Mouse (Mus musculus) heart, adult 2 months (tissue): ENCODE measurements around the gene Slc22a6. TPM values are rescaled to one million over a fixed set of nuclear protein-coding genes. Genes with fewer than 3 reads are reported as not detected.
A peak's percentile ranks its signal among the peaks of the same experiment; 100 is the strongest.

Experiments used
- DNase-seq, 2 experiments: peaks; one replicate each; pipeline ENCODE4 v3.0.0; 2021
- H3K27ac ChIP-seq: fragments of 200-600 bp; 2 replicates; pipeline ENCODE4 v1.8.1; 2022
- H3K27me3 ChIP-seq: fragments of 200-500 bp; 2 replicates; pipeline ENCODE4 v1.6.1; 2012; ENCODE audit warnings: mild to moderate bottlenecking, low read length, inconsistent platforms, mixed read lengths; ENCODE audit not compliant: control insufficient read depth, insufficient read depth
- H3K36me3 ChIP-seq: fragments of 200-500 bp; 2 replicates; pipeline ENCODE4 v1.6.1; 2012; ENCODE audit warnings: low read length, inconsistent platforms; ENCODE audit not compliant: control insufficient read depth, insufficient read depth
- H3K4me1 ChIP-seq: fragments of 200-500 bp; 2 replicates; pipeline ENCODE4 v1.6.1; 2011; ENCODE audit warnings: low read length; ENCODE audit not compliant: control insufficient read depth, insufficient read depth
- H3K4me3 ChIP-seq: fragments of 200-600 bp; 2 replicates; pipeline ENCODE4 v1.8.1; 2022
- H3K79me2 ChIP-seq: fragments of 200-500 bp; replicated peaks from 2 replicates; pipeline ENCODE4 v1.6.1; 2012; ENCODE audit warnings: mild to moderate bottlenecking, inconsistent platforms, low read length, moderate library complexity, mixed read lengths; ENCODE audit not compliant: control insufficient read depth, insufficient read depth
- H3K9ac ChIP-seq: fragments of 200-500 bp; 2 replicates; pipeline ENCODE4 v1.6.1; 2012; ENCODE audit warnings: low read depth, mild to moderate bottlenecking, control low read depth, inconsistent platforms, low read length, mixed read lengths
- CTCF ChIP-seq: fragments of 200-600 bp; IDR thresholded peaks from 2 replicates; pipeline ENCODE4 v1.8.1; 2022; ENCODE audit warnings: antibody characterized with exemption, mild to moderate bottlenecking, moderate library complexity
- EP300 ChIP-seq: fragments of 200-500 bp; IDR thresholded peaks from 2 replicates; pipeline ENCODE4 v1.6.1; 2011; ENCODE audit warnings: low read depth, low read length, control low read depth; ENCODE audit not compliant: insufficient read depth
- POLR2A ChIP-seq: fragments of 200-500 bp; IDR thresholded peaks from 2 replicates; pipeline ENCODE4 v1.6.1; 2011; ENCODE audit warnings: mild to moderate bottlenecking, low read depth, low read length, control low read depth; ENCODE audit not compliant: insufficient read depth
- WGBS: fragments of 180-500 bp; shearing (Covaris S2); methylation state at CpG from one replicate; pipeline ENCODE4 v1.1.7; 2018; 5-methylcytosine and 5-hydroxymethylcytosine counted together
- intact Hi-C: fragments of 180-260 bp; cut with DNase I; formaldehyde crosslinking; loops from one replicate; pipeline ENCODE4 v1.15.1; 2025
- polyA plus RNA-seq: library from polyadenylated mRNA; depleted of rRNA; stranded (reverse); fragments of >200 nt; gene quantifications from 2 replicates; pipeline ENCODE4 v1.2.3, GENCODE M21; 2012
- total RNA-seq, 2 experiments: library from RNA; stranded (reverse); gene quantifications; 2 replicates each; pipeline ENCODE4 v1.2.3; 2021

Slc22a6 gene
- total and polyA plus RNA-seq, 3 experiments, result not detected

- Histone ChIP-seq H3K27me3 (no peaks in the 10 kb centered on the region), H3K4me3 (no peak overlapping the region), H3K27ac (no peak overlapping the region), H3K36me3 (no peaks in the 10 kb centered on the region), H3K9ac (no peak overlapping the region), H3K4me1 (no peaks in the 10 kb centered on the region), H3K79me2 (no peaks in the 10 kb centered on the region)
- 25% methylated on average over 5 of the region's 5 CpGs for WGBS
- intact Hi-C loops, result no loop called here
- TF ChIP-seq POLR2A (no peak), EP300 (no peak), CTCF (no peak)
- DNase-seq, result no peak
Measured at GRCm38 (mm10) chr19:8642086-8642485, 24.2 kb downstream of the Slc22a6 start.

DNA sequence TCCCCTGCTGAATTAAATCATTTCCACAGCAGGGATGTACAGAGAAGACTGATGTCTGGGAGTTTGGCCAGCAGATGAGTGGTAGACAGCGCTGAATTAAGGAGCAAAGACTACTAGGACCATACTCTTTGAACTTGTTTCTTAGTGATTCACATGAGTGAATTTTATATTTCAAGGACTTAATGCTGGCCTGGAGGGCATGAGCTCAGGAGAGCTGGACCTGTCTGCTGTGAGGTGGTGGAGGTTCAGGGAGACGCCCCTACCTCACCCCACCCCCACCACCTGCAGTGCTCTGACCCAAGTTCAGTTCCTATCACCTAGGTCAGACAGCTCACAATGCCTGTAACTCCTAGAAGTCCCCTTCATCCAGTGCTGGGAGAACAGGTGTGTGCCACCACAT lies 28.6 kb downstream of the Slc22a6 start:
- intact Hi-C loops, result no loop called here
- H3K4me1 ChIP-seq, result no peaks in the 10 kb centered on the region
- 76% methylated on average over 2 of the region's 2 CpGs for WGBS

DNA sequence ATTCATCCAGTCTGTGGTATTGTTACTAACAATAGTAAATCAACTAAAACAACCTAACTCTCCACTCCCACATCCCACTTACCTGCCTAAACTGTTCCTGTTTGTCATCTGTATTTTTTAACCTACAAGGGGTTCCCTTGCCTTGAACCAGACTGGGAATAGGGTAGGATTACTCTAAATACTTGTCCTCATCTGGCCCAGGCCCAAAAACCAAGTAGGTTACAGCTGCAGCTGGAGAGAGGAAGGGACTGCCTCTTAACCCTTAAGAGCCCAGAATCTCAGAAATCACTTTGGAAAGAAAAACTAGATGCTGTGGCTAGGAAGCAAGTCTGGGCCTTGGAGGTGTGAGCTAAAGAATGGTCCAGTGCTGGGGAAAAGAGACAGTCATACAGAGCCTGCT lies 38.0 kb downstream of the Slc22a6 start:
- no peak for DNase-seq
- no peaks in the 10 kb centered on the region for H3K79me2 ChIP-seq
- no peak overlapping the region for H3K4me3 ChIP-seq
- TF ChIP-seq CTCF (no peak), EP300 (no peak), POLR2A (no peak)
- H3K36me3 ChIP-seq, result no peaks in the 10 kb centered on the region
- no peaks in the 10 kb centered on the region; the same call in 1 of the 2 replicates for H3K27me3 ChIP-seq
- intact Hi-C loops, result no loop called here
- H3K27ac ChIP-seq, result peak overlapping the region; percentile 72
- peaks cover 2% of the 10 kb centered on the region; the same call in 1 of the 2 replicates for H3K4me1 ChIP-seq
- H3K9ac ChIP-seq, result no peak overlapping the region

More for the DNA sequence above, 28.6 kb downstream of the Slc22a6 start:
- no peak for DNase-seq
- H3K4me3 ChIP-seq, result no peak overlapping the region
- no peak overlapping the region for H3K9ac ChIP-seq
- H3K27ac ChIP-seq, result no peak overlapping the region
- no peak for TF ChIP-seq EP300
- no peak for TF ChIP-seq CTCF
- no peak for TF ChIP-seq POLR2A
- H3K36me3 ChIP-seq, result no peaks in the 10 kb centered on the region
- no peaks in the 10 kb centered on the region for H3K27me3 ChIP-seq
- H3K79me2 ChIP-seq, result no peaks in the 10 kb centered on the region

DNA sequence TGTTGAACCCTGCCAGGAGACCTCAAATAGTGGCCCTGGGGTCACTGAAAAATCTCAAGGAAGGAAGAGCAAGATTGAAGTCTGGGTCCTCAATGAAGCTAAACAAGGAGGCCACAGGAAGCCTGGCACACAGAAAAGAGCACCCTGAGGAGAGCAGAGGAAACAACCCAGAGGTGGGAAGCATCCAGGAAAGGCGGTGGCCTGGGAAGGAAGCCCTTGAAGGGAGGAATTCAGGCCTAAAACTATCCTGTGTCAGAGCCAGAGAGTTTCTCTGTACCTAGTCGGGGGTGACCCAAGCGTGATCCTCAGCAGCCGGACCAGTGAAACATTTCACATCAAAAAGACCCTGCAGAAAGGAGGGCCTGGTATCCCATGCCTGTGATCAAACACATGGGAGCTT lies 38.5 kb downstream of the Slc22a6 start:
- Histone ChIP-seq H3K9ac (no peak overlapping the region), H3K4me1 (peaks cover 2% of the 10 kb centered on the region; the same call in 1 of the 2 replicates), H3K27ac (peak overlapping the region; percentile 72), H3K79me2 (no peaks in the 10 kb centered on the region), H3K36me3 (no peaks in the 10 kb centered on the region), H3K4me3 (no peak overlapping the region), H3K27me3 (no peaks in the 10 kb centered on the region; the same call in 1 of the 2 replicates)
- intact Hi-C loops, result no loop called here
- no peak for TF ChIP-seq POLR2A
- no peak for TF ChIP-seq CTCF
- no peak for TF ChIP-seq EP300
- DNase-seq, result peak; percentile 26 to 35
- 41% methylated on average over 4 of the region's 4 CpGs for WGBS

DNA sequence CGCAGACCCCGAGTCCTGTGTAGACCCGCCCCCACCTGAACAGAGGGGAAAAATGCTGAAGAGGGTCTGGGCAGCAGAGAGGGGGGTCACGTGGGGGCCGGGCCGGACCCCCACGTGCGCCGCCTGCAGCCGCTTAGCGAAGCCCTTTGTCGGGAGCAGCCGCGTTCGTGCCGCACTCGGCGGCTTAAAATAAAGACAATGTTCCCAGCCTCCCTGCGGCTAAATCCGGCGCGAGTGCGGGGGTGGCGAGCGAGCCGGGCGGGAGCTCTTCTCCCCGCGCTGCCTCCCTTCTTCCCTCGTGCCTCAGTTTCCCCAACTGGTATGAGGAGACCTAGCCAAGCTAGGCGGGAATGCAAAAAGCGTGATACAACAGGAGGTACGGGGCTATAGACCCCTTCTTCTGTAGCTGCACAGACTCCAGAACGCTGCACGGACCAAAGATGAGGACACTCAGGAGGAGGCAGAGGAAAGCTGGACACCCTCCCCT lies 44.0 kb downstream of the Slc22a6 start:
- H3K4me1 ChIP-seq, result no peaks in the 10 kb centered on the region
- TF ChIP-seq CTCF (no peak), POLR2A (no peak), EP300 (no peak)
- peak overlapping the region; percentile 9; the same call in 1 of the 2 replicates for H3K9ac ChIP-seq
- H3K79me2 ChIP-seq, result no peaks in the 10 kb centered on the region
- H3K27ac ChIP-seq, result no peak overlapping the region
- no peaks in the 10 kb centered on the region for H3K27me3 ChIP-seq
- H3K4me3 ChIP-seq, result peak overlapping the region; percentile 47
- no peaks in the 10 kb centered on the region for H3K36me3 ChIP-seq
- WGBS, result 1% methylated on average over 35 of the region's 35 CpGs
- intact Hi-C loops, result loop anchor here (2.0 kb wide), 1 partner anchor 21 kb away; no protein-coding TSS in a partner anchor
- DNase-seq, result no peak

DNA sequence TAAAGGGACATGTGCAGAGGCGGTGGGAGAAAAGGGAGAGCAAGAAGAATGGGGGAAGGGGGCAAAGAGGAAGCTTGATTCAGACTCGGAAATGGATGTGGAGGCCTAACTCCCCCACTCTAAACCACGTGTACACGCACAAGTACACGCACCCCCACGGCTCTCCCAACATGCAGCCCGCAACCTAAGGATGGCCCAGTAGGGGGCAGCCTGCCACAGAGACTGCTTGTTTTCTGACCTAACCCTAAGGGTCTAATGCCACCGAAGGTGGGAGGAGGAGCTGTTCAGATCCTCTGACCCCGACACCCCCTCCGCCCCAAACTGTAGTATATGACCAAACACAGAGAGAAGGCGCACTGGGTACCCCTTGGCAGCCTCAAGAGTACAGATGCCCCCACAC lies 44.5 kb downstream of the Slc22a6 start:
- Histone ChIP-seq H3K27ac (no peak overlapping the region), H3K27me3 (no peaks in the 10 kb centered on the region), H3K9ac (no peak overlapping the region), H3K36me3 (no peaks in the 10 kb centered on the region), H3K79me2 (no peaks in the 10 kb centered on the region), H3K4me3 (peak overlapping the region; percentile 47), H3K4me1 (no peaks in the 10 kb centered on the region)
- peak; percentile 28 to 61 for DNase-seq
- intact Hi-C loops, result loop anchor here (2.0 kb wide), 1 partner anchor 20 kb away; no protein-coding TSS in a partner anchor
- 5% methylated on average over 11 of the region's 11 CpGs for WGBS
- TF ChIP-seq EP300, result no peak
- TF ChIP-seq CTCF, result peak; percentile 81
